Mouse (Mus musculus) forebrain, postnatal 0 days (tissue): ENCODE results near the gene Chmp4b. TPM values are rescaled to one million over a fixed set of nuclear protein-coding genes. Genes with fewer than 3 reads are reported as not detected.

Source experiments
- ATAC-seq: fragments of 200-750 bp; cut with Nextera tagmentation; 2 replicates; pipeline ENCODE4 v1.8.0; 2017; ENCODE audit warnings: mild to moderate bottlenecking, moderate library complexity
- DNase-seq: peaks from one replicate; pipeline ENCODE4 v3.0.0-alpha.2; 2015
- H3K27ac ChIP-seq: fragments of 300-500 bp; sonication (generic); 2 replicates; pipeline ENCODE4 v1.5.1; 2014; ENCODE audit warnings: low read depth, mild to moderate bottlenecking, antibody characterized with exemption, low read length, moderate library complexity, mixed read lengths
- H3K27me3 ChIP-seq: fragments of 300-500 bp; sonication (generic); 2 replicates; pipeline ENCODE4 v1.6.1; 2014; ENCODE audit warnings: mild to moderate bottlenecking, low read length, mixed read lengths; ENCODE audit not compliant: insufficient read depth
- H3K36me3 ChIP-seq: fragments of 300-500 bp; sonication (generic); 2 replicates; pipeline ENCODE4 v1.6.1; 2014; ENCODE audit warnings: mild to moderate bottlenecking, moderate library complexity; ENCODE audit not compliant: insufficient read depth
- H3K4me1 ChIP-seq: fragments of 300-500 bp; sonication (generic); 2 replicates; pipeline ENCODE4 v1.6.1; 2014; ENCODE audit warnings: antibody characterized with exemption; ENCODE audit not compliant: insufficient read depth
- H3K4me2 ChIP-seq: fragments of 300-500 bp; sonication (generic); 2 replicates; pipeline ENCODE4 v1.6.1; 2014; ENCODE audit warnings: low read depth, mild to moderate bottlenecking, moderate library complexity
- H3K4me3 ChIP-seq: fragments of 300-500 bp; sonication (generic); 2 replicates; pipeline ENCODE4 v1.5.1; 2014; ENCODE audit warnings: low read depth, low read length, mixed read lengths
- H3K9ac ChIP-seq: fragments of 300-500 bp; sonication (generic); 2 replicates; pipeline ENCODE4 v1.6.1; 2014; ENCODE audit warnings: mild to moderate bottlenecking
- H3K9me3 ChIP-seq: fragments of 300-500 bp; sonication (generic); 2 replicates; pipeline ENCODE4 v1.6.1; 2016; ENCODE audit warnings: low read length
- CTCF ChIP-seq: sonication (generic); IDR thresholded peaks from 2 replicates; pipeline ENCODE4 v1.5.1; 2016; ENCODE audit warnings: antibody characterized with exemption, control low read depth, low read depth
- WGBS: fragments of 180-500 bp; shearing (Covaris S2); extraction: QIAGEN DNeasy Blood & Tissue Kit; methylation state at CpG from one replicate; pipeline ENCODE4 v1.1.7; 2014; 5-methylcytosine and 5-hydroxymethylcytosine counted together
- polyA plus RNA-seq: library from polyadenylated mRNA; unstranded; fragments of >200 nt; fragmentation: Nextera tagmentation; extraction: Ambion mirVana; gene quantifications from 2 replicates; pipeline ENCODE4 v1.2.1, GENCODE M21; 2015
- total RNA-seq: library from RNA; depleted of rRNA; stranded (reverse); fragments of >200 nt; gene quantifications from 2 replicates; pipeline ENCODE4 v1.2.3, GENCODE M21; 2014

The Chmp4b gene
- total and polyA plus RNA-seq, 2 experiments from 2014 or later = 29.4 to 176 TPM

DNA sequence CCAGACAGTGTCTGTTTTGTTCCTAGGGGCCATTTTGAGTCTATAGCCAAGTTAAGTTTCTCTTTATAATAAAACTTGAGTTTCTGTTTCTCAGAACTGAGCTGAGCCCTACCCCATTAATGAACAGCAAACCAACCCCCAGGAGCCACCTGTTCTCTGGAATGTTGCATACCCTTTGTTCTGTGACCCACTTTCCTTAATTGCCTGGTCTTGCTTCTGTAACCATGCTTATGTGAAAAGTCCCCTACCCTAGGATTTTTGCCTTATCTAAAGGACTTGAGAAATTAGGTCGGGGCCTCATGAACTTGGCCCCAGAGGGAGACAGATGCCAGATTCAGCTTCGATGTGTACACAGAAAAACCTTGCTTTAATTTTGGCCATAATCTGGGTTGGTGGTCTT, 80.4 kb downstream of the Chmp4b start:
- no peak overlapping the region for H3K4me2 ChIP-seq
- no peaks in the 10 kb centered on the region for H3K4me1 ChIP-seq
- H3K9me3 ChIP-seq = no peaks in the 10 kb centered on the region
- DNase-seq (no peak), ATAC-seq (no peak)
- no peaks in the 10 kb centered on the region for H3K36me3 ChIP-seq
- no peak overlapping the region for H3K27ac ChIP-seq
- H3K9ac ChIP-seq = no peak overlapping the region
- 46% methylated on average over 2 of the region's 2 CpGs for WGBS
- no peaks in the 10 kb centered on the region for H3K27me3 ChIP-seq
- TF ChIP-seq CTCF = no peak
- no peak overlapping the region for H3K4me3 ChIP-seq

DNA sequence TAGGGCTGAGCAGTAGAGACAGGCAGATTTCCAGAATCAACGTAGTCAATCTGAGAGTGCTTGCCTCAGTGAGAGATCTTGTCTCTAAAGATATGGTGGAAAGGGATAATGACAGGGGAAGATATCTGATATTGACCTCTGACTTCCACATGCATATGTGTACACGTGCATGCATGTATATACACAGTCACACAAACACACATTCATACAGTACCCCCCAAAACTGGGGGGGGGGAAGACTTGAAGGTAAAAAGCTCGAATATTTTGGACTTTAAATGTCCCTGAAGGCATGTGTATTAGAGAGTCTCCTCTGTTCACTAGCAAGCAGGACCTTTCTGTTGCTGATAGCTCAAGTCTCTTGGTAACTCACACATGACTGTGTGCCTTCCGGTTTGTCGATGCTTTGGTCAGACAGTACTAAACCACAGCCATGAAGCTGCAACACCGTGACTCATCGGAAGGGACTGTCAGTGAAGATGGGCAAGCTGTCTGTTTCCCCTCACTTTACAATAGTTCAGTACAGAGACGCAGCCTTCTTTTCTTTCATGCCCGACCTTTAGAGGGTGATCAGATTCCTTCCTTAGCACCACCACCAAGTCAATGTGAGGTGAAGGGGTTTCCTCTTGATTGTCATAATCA, 81.1 kb downstream of the Chmp4b start:
- DNase-seq (no peak), ATAC-seq (no peak)
- 81% methylated on average over 9 of the region's 9 CpGs for WGBS
- H3K9ac ChIP-seq = no peak overlapping the region
- no peaks in the 10 kb centered on the region for H3K9me3 ChIP-seq
- H3K4me3 ChIP-seq = no peak overlapping the region
- H3K27me3 ChIP-seq = no peaks in the 10 kb centered on the region
- no peak overlapping the region for H3K27ac ChIP-seq
- H3K4me2 ChIP-seq = no peak overlapping the region
- no peaks in the 10 kb centered on the region for H3K36me3 ChIP-seq
- H3K4me1 ChIP-seq = no peaks in the 10 kb centered on the region
- TF ChIP-seq CTCF = no peak

DNA sequence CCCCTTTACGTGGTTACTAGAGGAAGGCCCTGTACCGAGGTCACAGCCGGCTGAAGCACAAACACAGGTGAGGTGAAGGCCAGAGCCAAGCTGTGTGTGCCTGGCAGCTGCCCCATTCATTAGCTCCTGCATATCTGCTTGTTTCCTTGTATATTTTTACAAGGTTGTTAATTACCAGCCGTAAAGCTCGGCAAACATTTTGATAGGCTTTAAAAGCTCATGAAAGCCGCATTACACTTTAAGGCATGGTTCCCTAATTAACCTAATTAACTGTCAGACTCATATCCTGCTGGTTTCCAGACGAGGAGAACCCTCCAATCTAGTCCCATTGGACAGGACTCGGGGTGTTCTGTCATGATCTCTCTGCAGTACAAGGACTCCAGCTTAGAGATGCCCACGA, 83.5 kb downstream of the Chmp4b start:
- Histone ChIP-seq H3K27ac (no peak overlapping the region), H3K4me1 (no peaks in the 10 kb centered on the region), H3K9me3 (no peaks in the 10 kb centered on the region), H3K36me3 (no peaks in the 10 kb centered on the region), H3K9ac (no peak overlapping the region), H3K4me3 (no peak overlapping the region), H3K27me3 (no peaks in the 10 kb centered on the region), H3K4me2 (no peak overlapping the region)
- WGBS = 33% methylated on average over 9 of the region's 9 CpGs
- DNase-seq = no peak
- TF ChIP-seq CTCF = no peak
- ATAC-seq = no peak

DNA sequence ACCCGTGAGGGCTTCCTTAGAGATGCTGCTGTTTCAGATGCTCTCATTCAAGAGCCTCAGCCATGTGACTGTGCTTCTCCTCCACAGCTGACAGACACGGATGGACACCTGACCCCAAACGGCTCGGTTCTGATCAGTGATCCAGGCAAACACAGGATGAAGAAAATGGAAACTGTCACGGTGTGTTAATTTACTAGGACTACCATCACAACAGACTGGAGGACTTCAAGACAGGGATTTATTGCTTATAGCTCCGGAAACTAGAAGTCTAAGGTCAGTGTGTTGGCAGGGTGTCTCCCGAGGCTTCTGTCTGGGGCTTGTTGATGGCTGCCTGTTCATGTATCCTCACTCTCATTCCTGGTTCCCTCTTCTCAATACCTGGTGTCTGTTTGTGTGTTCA, 83.9 kb downstream of the Chmp4b start:
- no peak for TF ChIP-seq CTCF
- 69% methylated on average over 7 of the region's 7 CpGs for whole genome bisulfite sequencing
- ATAC-seq (no peak), DNase-seq (no peak)
- Histone ChIP-seq H3K9me3 (no peaks in the 10 kb centered on the region), H3K9ac (no peak overlapping the region), H3K4me3 (no peak overlapping the region), H3K36me3 (no peaks in the 10 kb centered on the region), H3K27ac (no peak overlapping the region), H3K4me1 (no peaks in the 10 kb centered on the region), H3K27me3 (no peaks in the 10 kb centered on the region), H3K4me2 (no peak overlapping the region)

DNA sequence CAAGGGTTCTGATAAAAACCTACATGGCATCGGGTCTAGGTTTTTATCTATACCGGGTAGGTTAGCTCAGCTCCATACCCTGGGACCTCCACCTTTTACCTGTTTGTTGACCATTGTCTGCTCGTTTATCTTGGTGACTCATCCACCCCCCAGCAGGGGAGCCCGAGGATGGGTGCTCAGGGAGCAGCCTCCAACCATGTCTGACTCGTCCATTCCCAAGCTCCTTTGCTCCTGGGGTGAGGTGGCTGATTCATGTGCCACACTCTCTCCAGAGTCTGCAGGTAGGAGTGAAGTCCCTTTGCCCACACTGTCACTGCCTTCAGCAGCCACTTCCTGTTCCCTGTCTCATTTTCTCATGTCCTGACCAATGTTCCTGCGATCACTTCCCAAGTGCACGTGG, 84.5 kb downstream of the Chmp4b start:
- H3K27ac ChIP-seq = no peak overlapping the region
- no peak overlapping the region for H3K4me3 ChIP-seq
- H3K4me1 ChIP-seq = no peaks in the 10 kb centered on the region
- TF ChIP-seq CTCF = no peak
- H3K27me3 ChIP-seq = no peaks in the 10 kb centered on the region
- H3K4me2 ChIP-seq = no peak overlapping the region
- no peaks in the 10 kb centered on the region for H3K9me3 ChIP-seq
- H3K9ac ChIP-seq = no peak overlapping the region
- H3K36me3 ChIP-seq = no peaks in the 10 kb centered on the region
- DNase-seq (no peak), ATAC-seq (no peak)
- 89% methylated on average over 7 of the region's 7 CpGs for WGBS

DNA sequence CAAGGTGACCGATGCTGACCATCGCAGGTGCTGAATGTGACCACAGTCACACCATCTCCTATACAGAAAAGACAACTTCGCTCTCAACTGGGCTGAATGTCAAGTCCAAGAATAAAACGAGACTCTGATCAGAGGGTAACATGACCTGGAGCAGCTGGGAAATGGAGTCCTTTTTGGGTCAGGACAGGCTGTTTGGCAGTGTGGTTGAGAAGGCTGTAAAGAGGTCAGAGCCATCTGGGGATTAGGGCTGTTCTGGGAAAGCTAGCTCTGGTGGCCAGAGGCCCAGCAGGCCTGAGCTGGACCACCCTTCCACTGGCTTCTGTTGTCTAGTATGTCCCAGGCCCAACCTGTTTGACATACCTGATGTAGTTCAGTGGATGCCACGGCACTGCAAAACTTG, 87.1 kb downstream of the Chmp4b start:
- Histone ChIP-seq H3K4me3 (no peak overlapping the region), H3K9ac (no peak overlapping the region), H3K36me3 (no peaks in the 10 kb centered on the region), H3K27me3 (no peaks in the 10 kb centered on the region), H3K4me2 (no peak overlapping the region), H3K9me3 (no peaks in the 10 kb centered on the region), H3K27ac (no peak overlapping the region), H3K4me1 (no peaks in the 10 kb centered on the region)
- TF ChIP-seq CTCF = no peak
- 91% methylated on average over 5 of the region's 5 CpGs for WGBS
- no peak for ATAC-seq
- DNase-seq = no peak

DNA sequence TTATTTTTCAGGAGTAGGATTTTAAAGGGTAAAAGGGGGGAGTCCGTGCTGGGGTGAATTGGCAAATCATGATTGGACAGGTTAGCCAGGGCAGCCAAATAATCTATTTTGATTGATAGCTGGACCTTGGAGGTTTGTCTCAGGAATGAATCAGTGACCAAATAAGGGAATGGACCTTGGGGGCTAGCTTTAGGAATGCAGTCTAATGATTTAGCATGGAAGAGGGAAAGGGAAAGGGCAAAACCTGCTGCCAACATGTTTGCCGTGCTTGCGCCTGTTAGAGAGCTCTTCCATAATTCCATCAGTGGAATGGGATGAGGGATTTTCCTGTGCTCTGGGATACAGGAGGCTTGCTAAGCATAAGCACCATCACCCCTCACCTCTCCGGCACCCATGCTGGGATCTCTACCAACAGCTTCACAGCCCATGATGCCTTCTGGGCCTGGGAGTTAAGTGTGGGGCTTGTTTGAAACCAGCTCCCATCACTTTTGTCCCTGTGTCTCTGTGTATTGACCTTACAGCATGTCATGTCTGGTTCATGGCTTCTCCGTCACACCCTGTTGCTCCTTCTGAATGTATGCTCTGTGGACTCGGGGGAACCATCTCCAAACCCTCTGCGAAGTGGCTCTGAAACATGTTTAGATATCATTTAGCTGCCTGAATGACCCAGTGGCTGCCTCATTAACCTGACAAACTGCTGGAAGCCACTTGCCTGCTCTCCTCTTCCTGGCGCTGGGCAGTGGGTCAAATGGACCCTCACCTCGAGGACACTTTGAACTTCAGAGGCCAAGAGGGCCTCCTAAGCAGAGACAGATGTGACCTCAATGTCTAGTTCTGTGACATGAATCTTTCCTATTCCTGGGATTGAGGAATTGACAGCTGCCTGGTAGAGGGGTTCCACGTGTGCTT, 91.7 kb downstream of the Chmp4b start:
- no peaks in the 10 kb centered on the region for H3K27me3 ChIP-seq

More for the DNA sequence above, 91.7 kb downstream of the Chmp4b start:
- Histone ChIP-seq H3K9me3 (no peaks in the 10 kb centered on the region), H3K4me1 (no peaks in the 10 kb centered on the region), H3K9ac (no peak overlapping the region), H3K4me2 (no peak overlapping the region), H3K27ac (no peak overlapping the region), H3K4me3 (no peak overlapping the region), H3K36me3 (no peaks in the 10 kb centered on the region)
- 81% methylated on average over 10 of the region's 10 CpGs for WGBS
- ATAC-seq (no peak), DNase-seq (no peak)
- no peak for TF ChIP-seq CTCF
